Mouse (Mus musculus) c-Kit-positive CD71-negative TER-119-negative erythroid progenitor cells, embryonic 14.5 days (primary cell): Measurements from ENCODE around the gene Togaram2.

ENCODE experiments used
- DNase-seq: peaks from one replicate; pipeline ENCODE4 v3.0.0-alpha.2; 2013; ENCODE audit warnings: low read depth

The Togaram2 gene

GRCm38 (mm10) chr17:71682379-71682778 lies 9.3 kb downstream of the Togaram2 start:
- DNase-seq = no peak

GRCm38 (mm10) chr17:71683281-71683680 lies 10.2 kb downstream of the Togaram2 start:
- DNase-seq = no peak

- DNase-seq = no peak
These were observed 11.1 kb downstream of the Togaram2 start for GRCm38 (mm10) chr17:71684103-71684608.

GRCm38 (mm10) chr17:71687436-71687835 lies 14.4 kb downstream of the Togaram2 start:
- DNase-seq = no peak

GRCm38 (mm10) chr17:71689903-71690302 lies 16.8 kb downstream of the Togaram2 start:
- no peak for DNase-seq

GRCm38 (mm10) chr17:71691361-71691875 lies 18.4 kb downstream of the Togaram2 start:
- no peak for DNase-seq

GRCm38 (mm10) chr17:71693313-71693712 lies 20.3 kb downstream of the Togaram2 start:
- DNase-seq = no peak

GRCm38 (mm10) chr17:71693780-71694179 lies 20.7 kb downstream of the Togaram2 start:
- DNase-seq = no peak

GRCm38 (mm10) chr17:71695151-71695550 lies 22.1 kb downstream of the Togaram2 start:
- no peak for DNase-seq

- no peak for DNase-seq
These were observed 22.8 kb downstream of the Togaram2 start for GRCm38 (mm10) chr17:71695716-71696315.

GRCm38 (mm10) chr17:71696396-71696795 lies 23.3 kb downstream of the Togaram2 start:
- no peak for DNase-seq

- no peak for DNase-seq
These were observed 25.0 kb downstream of the Togaram2 start for GRCm38 (mm10) chr17:71697896-71698618.

GRCm38 (mm10) chr17:71698619-71698956 lies 25.5 kb downstream of the Togaram2 start:
- DNase-seq = no peak

- no peak for DNase-seq
These were observed 32.1 kb downstream of the Togaram2 start for GRCm38 (mm10) chr17:71705113-71705512.

- no peak for DNase-seq
These were observed 32.8 kb downstream of the Togaram2 start for GRCm38 (mm10) chr17:71705550-71706480.

- DNase-seq = no peak
These were observed 34.7 kb downstream of the Togaram2 start for GRCm38 (mm10) chr17:71707715-71708114.

GRCm38 (mm10) chr17:71712279-71712678 lies 39.2 kb downstream of the Togaram2 start:
- no peak for DNase-seq

GRCm38 (mm10) chr17:71715034-71715433 lies 42.0 kb downstream of the Togaram2 start:
- no peak for DNase-seq

- no peak for DNase-seq
These were observed 45.0 kb downstream of the Togaram2 start for GRCm38 (mm10) chr17:71717881-71718625.

GRCm38 (mm10) chr17:71720434-71720833 lies 47.4 kb downstream of the Togaram2 start:
- DNase-seq = no peak

- no peak for DNase-seq
These were observed 48.0 kb downstream of the Togaram2 start for GRCm38 (mm10) chr17:71721019-71721418.

- no peak for DNase-seq
These were observed 57.6 kb downstream of the Togaram2 start for GRCm38 (mm10) chr17:71730655-71731054.
